Mouse (Mus musculus) brain, embryonic 14.5 days (tissue): ENCODE measurements around the gene Gm14459. TPM values are rescaled to one million over a fixed set of nuclear protein-coding genes. Genes with fewer than 3 reads are reported as not detected.
"Not testable (repeated sequence)": the region's sequence is repeated elsewhere in the genome, so short reads cannot be mapped to it uniquely, and the experiment has no call there.

Experiments
- DNase-seq: peaks from one replicate; pipeline ENCODE4 v3.0.0-alpha.2; 2011; ENCODE audit warnings: low read depth
- CTCF ChIP-seq: fragments of 200-500 bp; IDR thresholded peaks from 2 replicates; pipeline ENCODE4 v1.5.1; 2012; ENCODE audit warnings: inconsistent platforms, mild to moderate bottlenecking, moderate library complexity, borderline replicate concordance; ENCODE audit not compliant: insufficient read depth, insufficient read length; ENCODE audit errors: extremely low read depth
- POLR2A ChIP-seq: fragments of 200-500 bp; IDR thresholded peaks from 2 replicates; pipeline ENCODE4 v1.6.1; 2012; ENCODE audit warnings: mild to moderate bottlenecking, inconsistent platforms, borderline replicate concordance; ENCODE audit not compliant: poor library complexity, insufficient read depth, insufficient read length, severe bottlenecking; ENCODE audit errors: extremely low read depth
- polyA plus RNA-seq: library from polyadenylated mRNA; depleted of rRNA; stranded (reverse); fragments of >200 nt; gene quantifications from 2 replicates; pipeline ENCODE4 v1.2.3, GENCODE M21; 2012; rRNA removed

Gm14459 gene
- polyA plus RNA-seq: not detected in 2 replicates

DNA sequence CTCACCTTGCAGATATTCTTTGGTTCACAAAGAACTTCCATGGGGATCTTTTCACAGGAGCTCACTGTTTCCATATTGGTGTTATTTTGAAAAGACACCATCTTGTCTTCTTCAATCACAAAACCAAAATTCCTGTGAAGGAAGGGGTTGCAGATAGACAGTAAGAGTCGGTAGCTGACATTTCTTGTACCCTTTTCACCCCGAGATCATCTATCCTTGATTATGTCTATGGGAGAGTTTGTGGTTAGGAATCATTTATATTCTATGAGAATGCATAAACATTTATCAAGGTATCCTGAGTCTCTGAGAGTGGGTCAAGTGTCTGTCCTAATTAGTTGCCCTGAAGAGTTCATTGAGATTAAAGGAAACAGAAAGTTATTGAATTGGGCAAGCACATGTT, at the start of gene Gm14459:
TSS of gene Gm14459 (minus strand) at position 101 of the 400 bp plus-strand sequence.
- no peak for TF ChIP-seq POLR2A
- TF ChIP-seq CTCF: no peak
- no peak for DNase-seq

DNA sequence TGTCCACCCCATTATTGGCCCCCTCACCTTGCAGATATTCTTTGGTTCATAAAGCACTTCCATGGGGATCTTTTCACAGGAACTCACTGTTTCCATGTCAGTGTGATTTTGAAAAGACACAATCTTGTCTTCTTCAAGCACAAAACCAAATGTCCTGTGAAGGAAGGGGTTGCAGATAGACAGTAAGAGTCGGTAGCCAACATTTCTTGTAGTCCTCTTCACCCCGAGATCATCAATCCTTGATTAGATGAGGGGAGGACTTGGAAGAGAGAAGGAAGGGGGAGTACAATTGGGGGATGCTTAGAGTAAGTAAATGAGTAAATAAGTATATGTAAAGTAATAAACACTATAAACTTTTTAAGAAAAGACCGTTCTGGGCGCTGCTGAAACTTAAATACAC, 23.4 kb upstream of the Gm14459 start, which contains the start of gene Ssxb6:
TSS of gene Ssxb6 (minus strand) at position 101 of the 400 bp plus-strand sequence.
- not testable (repeated sequence) for DNase-seq

Other genes with a start within 250 kb of the Gm14459 start
- gene Ssxb10, start 197.5 kb downstream of the Gm14459 start, polyA plus RNA-seq: not detected in 2 replicates
- not detected in 2 replicates for gene Ssxb9, start 158.0 kb downstream of the Gm14459 start, polyA plus RNA-seq
- not detected in 2 replicates for gene Ssxb1, start 111.6 kb downstream of the Gm14459 start, polyA plus RNA-seq
- gene Ssxb2, start 63.2 kb downstream of the Gm14459 start, polyA plus RNA-seq: not detected in 2 replicates
- not detected in 2 replicates for gene Ssxb6, start 23.3 kb upstream of the Gm14459 start, polyA plus RNA-seq
- not detected in 2 replicates for gene Ssxb3, start 66.9 kb upstream of the Gm14459 start, polyA plus RNA-seq
- not detected in 2 replicates for gene Ssxb8, start 165.9 kb upstream of the Gm14459 start, polyA plus RNA-seq
- gene Ssx9, start 223.5 kb upstream of the Gm14459 start, polyA plus RNA-seq: not detected in 2 replicates